10 mouse cellular contexts compared by ENCODE assay signal in genomic region chr5:64521401-64521800, GRCm38 (mm10).
"Had no signal": no experiment of that assay in that cellular context is flagged by ENCODE, and none has a peak within 500 bp of the region (broad histone marks: within the 10 kb centered on the region; RNA-seq: fewer than 3 reads in every experiment).

No protein-coding gene starts in this region.

- H3K4me1 ChIP-seq: midbrain, embryonic 12.5 days had no signal

- DNase-seq: kidney, adult 18-20 months; kidney, postnatal 14 days; left cerebral cortex, postnatal 4 days; liver, embryonic 13.5 days; lung, adult 18-20 months; right cerebral cortex, postnatal 14 days; thymus, adult 18-20 months had no signal

- H3K9ac ChIP-seq: kidney, embryonic 15.5 days; liver, embryonic 13.5 days; midbrain, embryonic 12.5 days had no signal

- ATAC-seq: midbrain, embryonic 16.5 days had no signal

- H3K27ac ChIP-seq: kidney, embryonic 15.5 days; liver, embryonic 13.5 days; midbrain, embryonic 12.5 days had no signal

- H3K4me2 ChIP-seq: kidney, embryonic 15.5 days; liver, embryonic 13.5 days; midbrain, embryonic 12.5 days had no signal

- H3K9me3 ChIP-seq: kidney, embryonic 15.5 days; liver, embryonic 13.5 days; midbrain, embryonic 12.5 days had no signal

- H3K36me3 ChIP-seq: kidney, embryonic 15.5 days; liver, embryonic 13.5 days; midbrain, embryonic 12.5 days had no signal

- H3K27me3 ChIP-seq: kidney, embryonic 15.5 days; liver, embryonic 13.5 days; midbrain, embryonic 12.5 days had no signal

- H3K4me3 ChIP-seq: kidney, embryonic 15.5 days; liver, embryonic 13.5 days; midbrain, embryonic 12.5 days had no signal
